Mouse (Mus musculus): Measurements from ENCODE around the gene Pla2g2f. TPM values are rescaled to one million over a fixed set of nuclear protein-coding genes. Genes with fewer than 3 reads are reported as not detected.

The Pla2g2f gene
- total RNA-seq, 1 experiment: 0.22 TPM

- TF ChIP-seq HCFC1 (IDR thresholded peaks at IDR 0.05; ENCODE audit: borderline replicate concordance, insufficient read depth, low read length): no peak
- H3K9ac ChIP-seq (ENCODE audit: insufficient read depth, low read depth, low read length, poor library complexity, severe bottlenecking): no peak overlapping the region
- no peaks in the 10 kb centered on the region; a peak in 1 of 4 replicates for H3K4me1 ChIP-seq (ENCODE audit: control insufficient read depth in 2 of 2, insufficient read depth in 2 of 2, low read length in 2 of 2, poor library complexity in 1 of 2)
- H3K9me3 ChIP-seq (ENCODE audit: control insufficient read depth, insufficient read depth, low read depth, low read length): no peaks in the 10 kb centered on the region
- H3K36me3 ChIP-seq (ENCODE audit: control insufficient read depth, insufficient read depth, low read length, poor library complexity, severe bottlenecking): no peaks in the 10 kb centered on the region
- no peak for DNase-seq (ENCODE audit: low read depth, low spot score)
- in situ Hi-C loops (cut with MboI; ENCODE audit: low sequenced_read_pairs in 2 of 2, unreplicated experiment in 2 of 2): no loop called here
- H3K27ac ChIP-seq (ENCODE audit: insufficient read depth, low read depth, low read length, poor library complexity, severe bottlenecking): no peak overlapping the region
- no peak overlapping the region for H3K4me3 ChIP-seq (ENCODE audit: insufficient read depth in 1 of 2, low read depth in 1 of 2, low read length in 2 of 2, poor library complexity in 1 of 2, severe bottlenecking in 1 of 2)
These were observed 4.8 kb upstream of the Pla2g2f start for GRCm38 (mm10) chr4:138762266-138762665.

- no peaks in the 10 kb centered on the region; a peak in 1 of 4 replicates for H3K4me1 ChIP-seq (ENCODE audit: control insufficient read depth in 2 of 2, insufficient read depth in 2 of 2, low read length in 2 of 2, poor library complexity in 1 of 2)
- DNase-seq (ENCODE audit: low read depth, low spot score): no peak
- TF ChIP-seq MAFK (IDR thresholded peaks at IDR 0.05; ENCODE audit: insufficient read depth, low read depth, low read length) (no peak), CHD2 (IDR thresholded peaks at IDR 0.05; ENCODE audit: low read depth, low read length) (no peak), ZC3H11A (IDR thresholded peaks at IDR 0.05; ENCODE audit: borderline replicate concordance, low read depth, low read length) (no peak), ZNF384 (IDR thresholded peaks at IDR 0.05; ENCODE audit: low read depth, low read length) (no peak), HCFC1 (IDR thresholded peaks at IDR 0.05; ENCODE audit: borderline replicate concordance, insufficient read depth, low read length) (no peak)
- in situ Hi-C loops (cut with MboI; ENCODE audit: low sequenced_read_pairs in 2 of 2, unreplicated experiment in 2 of 2): no loop called here
- H3K27ac ChIP-seq (ENCODE audit: insufficient read depth, low read depth, low read length, poor library complexity, severe bottlenecking): no peak overlapping the region; the same call in 1 of the 2 replicates
- no peaks in the 10 kb centered on the region for H3K36me3 ChIP-seq (ENCODE audit: control insufficient read depth, insufficient read depth, low read length, poor library complexity, severe bottlenecking)
- H3K4me3 ChIP-seq (ENCODE audit: insufficient read depth in 1 of 2, low read depth in 1 of 2, low read length in 2 of 2, poor library complexity in 1 of 2, severe bottlenecking in 1 of 2): no peak overlapping the region
- H3K9ac ChIP-seq (ENCODE audit: insufficient read depth, low read depth, low read length, poor library complexity, severe bottlenecking): no peak overlapping the region
- H3K9me3 ChIP-seq (ENCODE audit: control insufficient read depth, insufficient read depth, low read depth, low read length): no peaks in the 10 kb centered on the region
These were observed 1.4 kb downstream of the Pla2g2f start for GRCm38 (mm10) chr4:138755983-138756382.

- TF ChIP-seq CHD2 (IDR thresholded peaks at IDR 0.05; ENCODE audit: low read depth, low read length) (no peak), ZNF384 (IDR thresholded peaks at IDR 0.05; ENCODE audit: low read depth, low read length) (no peak), HCFC1 (IDR thresholded peaks at IDR 0.05; ENCODE audit: borderline replicate concordance, insufficient read depth, low read length) (no peak), MAFK (IDR thresholded peaks at IDR 0.05; ENCODE audit: insufficient read depth, low read depth, low read length) (no peak), ZC3H11A (IDR thresholded peaks at IDR 0.05; ENCODE audit: borderline replicate concordance, low read depth, low read length) (no peak)
- Histone ChIP-seq H3K27ac (ENCODE audit: insufficient read depth, low read depth, low read length, poor library complexity, severe bottlenecking) (no peak overlapping the region), H3K36me3 (ENCODE audit: control insufficient read depth, insufficient read depth, low read length, poor library complexity, severe bottlenecking) (no peaks in the 10 kb centered on the region), H3K4me3 (ENCODE audit: insufficient read depth in 1 of 2, low read depth in 1 of 2, low read length in 2 of 2, poor library complexity in 1 of 2, severe bottlenecking in 1 of 2) (no peak overlapping the region), H3K9me3 (ENCODE audit: control insufficient read depth, insufficient read depth, low read depth, low read length) (no peaks in the 10 kb centered on the region), H3K9ac (ENCODE audit: insufficient read depth, low read depth, low read length, poor library complexity, severe bottlenecking) (no peak overlapping the region), H3K4me1 (ENCODE audit: control insufficient read depth in 2 of 2, insufficient read depth in 2 of 2, low read length in 2 of 2, poor library complexity in 1 of 2) (no peaks in the 10 kb centered on the region; a peak in 1 of 4 replicates)
- in situ Hi-C loops (cut with MboI; ENCODE audit: low sequenced_read_pairs in 2 of 2, unreplicated experiment in 2 of 2): no loop called here
- DNase-seq (ENCODE audit: low read depth, low spot score): no peak
These were observed 2.0 kb downstream of the Pla2g2f start for GRCm38 (mm10) chr4:138755439-138755838.

GRCm38 (mm10) chr4:138754432-138754831 is 3.0 kb downstream of the Pla2g2f start:
- Histone ChIP-seq H3K4me3 (ENCODE audit: insufficient read depth in 1 of 2, low read depth in 1 of 2, low read length in 2 of 2, poor library complexity in 1 of 2, severe bottlenecking in 1 of 2) (no peak overlapping the region), H3K36me3 (ENCODE audit: control insufficient read depth, insufficient read depth, low read length, poor library complexity, severe bottlenecking) (no peaks in the 10 kb centered on the region), H3K4me1 (ENCODE audit: control insufficient read depth in 2 of 2, insufficient read depth in 2 of 2, low read length in 2 of 2, poor library complexity in 1 of 2) (no peaks in the 10 kb centered on the region), H3K9me3 (ENCODE audit: control insufficient read depth, insufficient read depth, low read depth, low read length) (no peaks in the 10 kb centered on the region), H3K27ac (ENCODE audit: insufficient read depth, low read depth, low read length, poor library complexity, severe bottlenecking) (no peak overlapping the region), H3K9ac (ENCODE audit: insufficient read depth, low read depth, low read length, poor library complexity, severe bottlenecking) (no peak overlapping the region)
- in situ Hi-C loops (cut with MboI; ENCODE audit: low sequenced_read_pairs in 2 of 2, unreplicated experiment in 2 of 2): no loop called here
- no peak for DNase-seq (ENCODE audit: low read depth, low spot score)
- TF ChIP-seq MAFK (IDR thresholded peaks at IDR 0.05; ENCODE audit: insufficient read depth, low read depth, low read length): no peak
- TF ChIP-seq HCFC1 (IDR thresholded peaks at IDR 0.05; ENCODE audit: borderline replicate concordance, insufficient read depth, low read length): no peak
- TF ChIP-seq CHD2 (IDR thresholded peaks at IDR 0.05; ENCODE audit: low read depth, low read length): no peak
- no peak for TF ChIP-seq ZC3H11A (IDR thresholded peaks at IDR 0.05; ENCODE audit: borderline replicate concordance, low read depth, low read length)
- TF ChIP-seq ZNF384 (IDR thresholded peaks at IDR 0.05; ENCODE audit: low read depth, low read length): no peak

- Histone ChIP-seq H3K27ac (ENCODE audit: insufficient read depth, low read depth, low read length, poor library complexity, severe bottlenecking) (no peak overlapping the region), H3K4me1 (ENCODE audit: control insufficient read depth in 2 of 2, insufficient read depth in 2 of 2, low read length in 2 of 2, poor library complexity in 1 of 2) (no peaks in the 10 kb centered on the region), H3K36me3 (ENCODE audit: control insufficient read depth, insufficient read depth, low read length, poor library complexity, severe bottlenecking) (no peaks in the 10 kb centered on the region), H3K4me3 (ENCODE audit: insufficient read depth in 1 of 2, low read depth in 1 of 2, low read length in 2 of 2, poor library complexity in 1 of 2, severe bottlenecking in 1 of 2) (no peak overlapping the region), H3K9me3 (ENCODE audit: control insufficient read depth, insufficient read depth, low read depth, low read length) (no peaks in the 10 kb centered on the region), H3K9ac (ENCODE audit: insufficient read depth, low read depth, low read length, poor library complexity, severe bottlenecking) (no peak overlapping the region)
- TF ChIP-seq ZNF384 (IDR thresholded peaks at IDR 0.05; ENCODE audit: low read depth, low read length) (no peak), HCFC1 (IDR thresholded peaks at IDR 0.05; ENCODE audit: borderline replicate concordance, insufficient read depth, low read length) (no peak), CHD2 (IDR thresholded peaks at IDR 0.05; ENCODE audit: low read depth, low read length) (no peak), ZC3H11A (IDR thresholded peaks at IDR 0.05; ENCODE audit: borderline replicate concordance, low read depth, low read length) (no peak), MAFK (IDR thresholded peaks at IDR 0.05; ENCODE audit: insufficient read depth, low read depth, low read length) (no peak)
- DNase-seq (ENCODE audit: low read depth, low spot score): no peak
- in situ Hi-C loops (cut with MboI; ENCODE audit: low sequenced_read_pairs in 2 of 2, unreplicated experiment in 2 of 2): no loop called here
These were observed 3.8 kb downstream of the Pla2g2f start for GRCm38 (mm10) chr4:138753608-138754007.
